Mouse (Mus musculus) WW6 (cell line): ENCODE measurements around the gene Tmem203.

Experiments
- DNase-seq: peaks from one replicate; pipeline ENCODE4 v3.0.0-alpha.2; 2013; ENCODE audit warnings: low read depth, low spot score

The Tmem203 gene

DNA sequence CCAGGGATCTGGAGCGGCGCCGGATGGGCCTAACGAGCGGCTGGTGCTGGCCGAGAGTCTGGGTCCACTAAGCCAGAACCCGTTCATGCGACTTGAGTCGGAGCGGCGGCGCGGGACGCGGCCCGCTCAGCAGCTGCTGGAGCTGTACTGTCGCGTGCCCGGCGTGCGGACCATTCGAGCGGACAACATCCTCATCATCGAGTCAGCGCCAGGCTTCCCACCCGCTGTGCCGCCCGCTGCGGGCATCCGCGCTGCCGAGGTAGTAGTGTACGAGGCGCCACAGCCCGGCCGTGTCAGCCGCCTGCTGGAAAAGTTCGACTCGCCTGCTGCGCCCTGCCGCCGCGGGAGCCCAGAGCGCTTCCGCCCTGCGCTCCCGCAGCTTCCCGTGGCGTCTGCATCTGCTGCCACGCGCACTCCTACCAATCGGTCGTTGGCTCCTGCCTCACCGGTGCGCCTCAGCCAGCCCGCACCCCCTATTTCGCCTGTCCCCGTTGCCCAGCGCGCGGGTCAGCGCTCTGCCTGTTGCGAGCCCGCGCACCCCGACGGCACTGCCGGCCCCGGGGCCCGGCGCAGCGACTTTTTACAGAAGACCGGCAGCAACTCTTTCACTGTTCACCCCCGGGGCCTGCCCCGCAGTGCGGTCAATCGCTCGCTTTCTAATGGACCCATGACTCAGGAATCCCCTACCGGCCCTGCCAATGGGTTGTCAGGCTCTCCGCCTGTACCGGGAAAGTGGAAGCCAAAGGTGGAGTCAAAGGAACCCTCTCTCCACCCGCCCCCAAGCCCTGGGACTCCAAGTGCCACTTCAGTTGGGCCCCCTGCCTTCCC is 7.8 kb downstream of the Tmem203 start:
- no peak for DNase-seq

- no peak for DNase-seq
Observed at GRCm38 (mm10) chr2:25263623-25264285, 8.5 kb downstream of the Tmem203 start.

GRCm38 (mm10) chr2:25264286-25264660 is 9.0 kb downstream of the Tmem203 start:
- no peak for DNase-seq

- no peak for DNase-seq
Observed at GRCm38 (mm10) chr2:25264851-25265250, 9.6 kb downstream of the Tmem203 start.

GRCm38 (mm10) chr2:25265897-25266656 is 10.8 kb downstream of the Tmem203 start:
- DNase-seq = no peak

DNA sequence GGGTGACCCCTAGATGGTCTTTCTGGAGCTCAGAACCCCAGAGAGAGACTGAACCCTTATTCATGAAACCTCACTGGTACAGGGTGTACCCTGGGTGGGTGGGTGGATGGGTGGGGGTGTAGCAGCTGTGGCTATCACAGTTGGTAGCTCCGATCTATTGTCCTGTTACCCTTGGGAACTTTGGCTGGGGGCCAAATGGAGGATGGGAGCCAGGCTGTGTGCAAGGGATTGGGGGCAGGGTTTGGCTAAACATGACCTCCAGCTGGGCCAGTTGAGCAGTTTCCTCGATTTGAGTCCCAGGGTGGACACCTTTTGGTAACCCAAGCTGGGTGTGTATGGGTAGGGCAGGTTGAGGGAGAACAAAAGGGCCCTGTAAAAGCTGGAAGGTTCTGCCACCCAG is 11.5 kb downstream of the Tmem203 start:
- DNase-seq = no peak

DNA sequence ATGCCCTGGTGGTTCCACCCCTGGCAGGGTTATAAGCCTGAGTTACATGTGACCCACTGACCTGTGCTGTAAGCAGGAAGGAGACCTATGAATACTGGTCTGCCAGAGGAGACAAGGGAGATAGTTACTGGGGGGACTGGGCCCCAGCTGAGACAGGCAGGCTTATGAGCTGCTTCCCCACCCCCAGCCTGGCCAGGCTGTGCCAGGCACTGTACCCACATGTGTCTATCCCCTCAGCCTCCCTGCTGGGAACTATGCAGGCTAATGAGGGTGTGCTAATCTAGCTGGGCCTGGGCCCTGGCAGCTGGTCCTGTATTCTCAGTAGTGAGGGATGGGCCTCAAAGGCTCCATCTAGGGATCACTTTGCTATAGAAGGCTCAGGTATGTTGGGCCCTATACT is 12.0 kb downstream of the Tmem203 start:
- no peak for DNase-seq

GRCm38 (mm10) chr2:25267746-25268309 is 12.6 kb downstream of the Tmem203 start:
- no peak for DNase-seq

- peak; percentile 91 for DNase-seq
Observed at GRCm38 (mm10) chr2:25271827-25272511, 16.7 kb downstream of the Tmem203 start, which contains the start of the genes Ssna1 and Anapc2. Gene Ssna1 (minus strand): TSS chr2:25272438. Gene Anapc2 (plus strand): TSS chr2:25272478.

DNA sequence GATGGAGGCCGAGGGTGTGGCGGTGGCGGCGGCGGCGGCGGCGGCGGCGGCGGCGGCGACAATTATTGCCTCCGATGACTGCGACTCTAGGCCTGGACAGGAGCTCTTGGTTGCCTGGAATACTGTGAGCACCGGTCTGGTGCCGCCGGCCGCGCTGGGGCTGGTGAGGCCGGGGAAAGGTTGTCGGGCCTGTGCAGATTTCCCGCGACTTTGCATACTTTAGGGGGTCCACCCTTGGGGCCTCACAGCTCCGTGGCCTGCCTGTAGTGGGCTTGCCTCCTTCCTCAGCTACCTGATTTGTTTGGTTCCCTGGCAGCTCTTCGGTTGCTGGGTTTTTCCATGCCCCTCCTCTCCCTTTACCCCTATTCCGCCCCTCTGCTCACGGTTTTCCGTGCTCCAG is 17.3 kb downstream of the Tmem203 start:
- DNase-seq = no peak

- DNase-seq = no peak
Observed at GRCm38 (mm10) chr2:25273010-25273409, 17.8 kb downstream of the Tmem203 start.

- DNase-seq = peak; percentile 65
Observed at GRCm38 (mm10) chr2:25278928-25279882, 24.0 kb downstream of the Tmem203 start.

GRCm38 (mm10) chr2:25285551-25285950 is 30.3 kb downstream of the Tmem203 start:
- DNase-seq = no peak

- DNase-seq = no peak
Observed at GRCm38 (mm10) chr2:25286314-25286713, 31.1 kb downstream of the Tmem203 start.

GRCm38 (mm10) chr2:25286837-25287636 is 31.8 kb downstream of the Tmem203 start:
- DNase-seq = no peak

DNA sequence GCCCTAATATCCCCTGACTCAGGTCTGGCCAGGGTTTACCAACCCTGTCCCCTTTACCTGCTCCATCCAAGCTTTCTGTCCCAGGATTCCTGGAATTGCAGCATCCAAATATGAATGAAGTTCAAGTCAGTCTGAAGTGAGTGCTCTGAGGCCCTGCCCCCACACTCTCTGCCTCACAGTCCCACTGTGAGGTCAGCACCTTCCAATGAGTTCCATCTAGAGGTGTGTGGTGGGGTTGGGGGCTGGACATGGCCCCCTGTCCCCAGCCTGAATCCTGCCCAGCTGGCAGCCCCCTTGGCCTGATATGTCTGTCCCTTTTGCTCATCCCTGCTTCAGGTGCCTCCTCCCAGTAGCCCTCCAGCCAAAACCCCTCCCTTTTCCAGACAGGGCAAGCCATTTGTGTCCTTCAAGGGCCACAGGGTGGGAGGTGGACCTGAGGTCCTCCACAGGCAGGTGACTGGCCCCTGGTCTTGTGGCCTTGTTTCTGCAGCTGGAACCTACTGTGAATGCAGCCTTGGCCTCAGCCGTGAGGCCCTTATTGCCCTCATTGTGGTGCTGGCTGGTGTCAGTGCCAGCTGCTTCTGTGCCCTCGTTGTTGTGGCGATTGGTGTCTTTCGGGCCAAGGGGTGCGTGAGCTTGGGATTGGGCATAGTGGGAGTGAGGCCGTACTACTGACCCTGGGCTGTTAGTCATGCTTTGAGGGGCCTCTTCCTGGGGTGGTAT is 32.8 kb downstream of the Tmem203 start, which contains the start of gene Tmem210:
TSS of gene Tmem210 (plus strand) at position 219 of the 723 bp plus-strand sequence.
- no peak for DNase-seq

- DNase-seq = no peak
Observed at GRCm38 (mm10) chr2:25288734-25289345, 33.6 kb downstream of the Tmem203 start.

DNA sequence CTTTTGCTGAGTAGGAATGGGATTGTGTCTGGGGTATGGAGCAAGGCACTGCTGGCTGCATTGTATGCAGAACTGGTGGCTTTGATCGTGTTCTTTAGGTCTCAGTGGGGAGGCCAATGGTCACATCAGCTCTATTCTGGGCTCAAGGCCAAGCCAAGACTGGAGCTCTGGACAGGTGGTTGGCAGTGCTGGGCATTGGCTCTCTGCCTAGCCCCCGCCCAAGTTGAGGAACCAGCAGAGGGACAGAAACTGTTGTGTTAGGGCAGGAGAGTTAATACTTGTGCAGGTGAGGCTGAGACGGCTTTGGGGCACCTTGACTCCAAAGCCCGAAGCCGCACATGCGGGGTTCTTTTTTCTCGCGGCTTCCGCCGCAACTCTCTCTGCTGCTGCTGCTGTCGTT is 34.4 kb downstream of the Tmem203 start, which contains the start of gene Lrrc26:
TSS of gene Lrrc26 (plus strand) at position 265 of the 400 bp plus-strand sequence.
- no peak for DNase-seq
